Mouse (Mus musculus): ENCODE measurements around the gene Tmem25. TPM values are rescaled to one million over a fixed set of nuclear protein-coding genes. Genes with fewer than 3 reads are reported as not detected.

Tmem25 gene
- polyA plus RNA-seq, 1 experiment from 2014 or later = 5.6 TPM

GRCm38 (mm10) chr9:44767101-44768028, 31.7 kb downstream of the Tmem25 start, which contains the start of the genes Arcn1 and Ift46:
Gene Arcn1, minus strand, starts transcription at chr9:44767845.
Gene Ift46, plus strand, starts transcription at chr9:44767908.
- ATAC-seq = peak; percentile 92
- peaks cover 24% of the 10 kb centered on the region for H3K4me1 ChIP-seq (ENCODE audit: insufficient read depth)

GRCm38 (mm10) chr9:44760873-44761272, 38.2 kb downstream of the Tmem25 start:
- WGBS (ENCODE audit: insufficient replicate concordance) = 46% methylated on average over 2 of the region's 2 CpGs
- H3K4me1 ChIP-seq (ENCODE audit: insufficient read depth) = peaks cover 23% of the 10 kb centered on the region
- H3K4me2 ChIP-seq (ENCODE audit: low read depth, low read length) = no peak overlapping the region
- no peaks in the 10 kb centered on the region for H3K27me3 ChIP-seq (ENCODE audit: insufficient read depth, low read length)
- ATAC-seq = no peak
- H3K9me3 ChIP-seq (ENCODE audit: low read length) = no peaks in the 10 kb centered on the region
- H3K4me3 ChIP-seq (ENCODE audit: low read depth, low read length) = no peak overlapping the region
- no peak for DNase-seq
- H3K27ac ChIP-seq (ENCODE audit: low read depth) = no peak overlapping the region
- no peak for TF ChIP-seq EP300 (IDR thresholded peaks at IDR 0.05; ENCODE audit: low read depth)
- no peak for TF ChIP-seq CTCF (IDR thresholded peaks at IDR 0.05; ENCODE audit: low read depth)
- no peak overlapping the region for H3K9ac ChIP-seq (replicated peaks)
- H3K36me3 ChIP-seq (replicated peaks; ENCODE audit: insufficient read depth, low read length) = peaks cover 31% of the 10 kb centered on the region

More at GRCm38 (mm10) chr9:44767101-44768028, 31.7 kb downstream of the Tmem25 start, which contains the start of the genes Arcn1 and Ift46:
- no peak; the same call in 1 of the 2 replicates for TF ChIP-seq CTCF (IDR thresholded peaks at IDR 0.05; ENCODE audit: low read depth)
- Histone ChIP-seq H3K4me3 (ENCODE audit: low read depth, low read length) (peak within 1 kb of the TSS; percentile 98), H3K36me3 (replicated peaks; ENCODE audit: insufficient read depth, low read length) (no peaks in the 10 kb centered on the region), H3K4me2 (ENCODE audit: low read depth, low read length) (peak within 1 kb of the TSS; percentile 79), H3K9me3 (ENCODE audit: low read length) (no peaks in the 10 kb centered on the region), H3K27ac (ENCODE audit: low read depth) (peak within 1 kb of the TSS; percentile 98), H3K27me3 (ENCODE audit: insufficient read depth, low read length) (no peaks in the 10 kb centered on the region), H3K9ac (replicated peaks) (peak within 1 kb of the TSS; percentile 98)
- WGBS (ENCODE audit: insufficient replicate concordance) = 1% methylated on average over 79 of the region's 82 CpGs
- DNase-seq = peak; percentile 94

- no peak overlapping the region for H3K4me2 ChIP-seq (ENCODE audit: low read depth, low read length)
- DNase-seq = no peak
- H3K27ac ChIP-seq (ENCODE audit: low read depth) = no peak overlapping the region
- peaks cover 84% of the 10 kb centered on the region for H3K36me3 ChIP-seq (replicated peaks; ENCODE audit: insufficient read depth, low read length)
- no peaks in the 10 kb centered on the region for H3K4me1 ChIP-seq (ENCODE audit: insufficient read depth)
- H3K9me3 ChIP-seq (ENCODE audit: low read length) = no peaks in the 10 kb centered on the region
- 0 out of 2 replicates have a peak, but pooled peaks have one; percentile 8 for TF ChIP-seq CTCF (IDR thresholded peaks at IDR 0.05; ENCODE audit: low read depth)
- no peak for TF ChIP-seq EP300 (IDR thresholded peaks at IDR 0.05; ENCODE audit: low read depth)
- ATAC-seq = no peak
- no peak overlapping the region for H3K4me3 ChIP-seq (ENCODE audit: low read depth, low read length)
- no peaks in the 10 kb centered on the region for H3K27me3 ChIP-seq (ENCODE audit: insufficient read depth, low read length)
- no peak overlapping the region for H3K9ac ChIP-seq (replicated peaks)
- WGBS (ENCODE audit: insufficient replicate concordance) = 92% methylated on average over 7 of the region's 7 CpGs
Measured at GRCm38 (mm10) chr9:44748473-44748872, 50.6 kb downstream of the Tmem25 start.

DNA sequence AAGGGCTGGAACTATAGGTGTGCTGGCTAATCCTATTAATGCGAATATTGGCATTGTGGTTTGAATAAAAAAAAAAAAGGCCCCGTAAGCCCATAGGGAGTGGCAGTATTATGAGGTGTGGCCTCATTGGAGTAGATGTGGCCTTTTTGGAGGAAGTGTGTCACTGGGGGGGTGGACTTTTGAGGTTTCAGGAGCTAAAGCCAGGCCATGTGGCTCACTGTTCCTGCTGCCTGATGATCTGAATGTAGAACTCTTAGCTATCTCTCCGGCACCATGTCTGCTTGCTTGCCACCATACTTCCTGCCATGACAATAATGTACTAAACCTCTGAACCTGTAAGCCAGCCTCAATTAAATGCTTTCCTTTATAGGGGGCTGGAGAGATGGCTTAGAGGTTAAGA, 51.8 kb downstream of the Tmem25 start:
- no peak overlapping the region for H3K9ac ChIP-seq (replicated peaks)
- no peak for DNase-seq
- H3K9me3 ChIP-seq (ENCODE audit: low read length) = no peaks in the 10 kb centered on the region
- no peak overlapping the region for H3K4me3 ChIP-seq (ENCODE audit: low read depth, low read length)
- no peaks in the 10 kb centered on the region for H3K4me1 ChIP-seq (ENCODE audit: insufficient read depth)
- peaks cover 76% of the 10 kb centered on the region for H3K36me3 ChIP-seq (replicated peaks; ENCODE audit: insufficient read depth, low read length)
- TF ChIP-seq EP300 (IDR thresholded peaks at IDR 0.05; ENCODE audit: low read depth) = no peak
- no peak for TF ChIP-seq CTCF (IDR thresholded peaks at IDR 0.05; ENCODE audit: low read depth)
- ATAC-seq = no peak
- WGBS (ENCODE audit: insufficient replicate concordance) = 88% methylated on average over 3 of the region's 3 CpGs
- no peak overlapping the region for H3K4me2 ChIP-seq (ENCODE audit: low read depth, low read length)
- no peak overlapping the region for H3K27ac ChIP-seq (ENCODE audit: low read depth)
- no peaks in the 10 kb centered on the region for H3K27me3 ChIP-seq (ENCODE audit: insufficient read depth, low read length)

DNA sequence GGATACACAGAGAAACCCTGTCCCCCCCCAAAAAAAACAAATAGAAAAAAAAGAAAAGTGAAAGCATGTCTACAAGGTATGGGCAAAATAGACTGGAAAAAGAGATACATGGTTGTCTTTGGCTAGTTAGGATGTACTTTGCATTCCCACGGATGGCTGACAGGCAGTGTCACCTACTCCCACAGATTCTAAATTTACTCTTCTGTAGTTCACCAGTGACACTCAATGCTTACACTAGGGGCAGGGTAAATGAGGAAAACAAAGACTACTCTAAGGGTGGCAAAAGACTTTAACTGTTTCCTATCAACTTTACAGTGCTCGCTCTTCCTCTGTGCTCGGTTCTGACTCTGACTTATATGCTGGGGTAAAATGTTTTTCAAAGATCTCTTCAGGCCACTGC, 52.4 kb downstream of the Tmem25 start:
- 76% methylated on average over 3 of the region's 3 CpGs for WGBS (ENCODE audit: insufficient replicate concordance)
- no peak for ATAC-seq
- no peak overlapping the region for H3K4me2 ChIP-seq (ENCODE audit: low read depth, low read length)
- H3K4me1 ChIP-seq (ENCODE audit: insufficient read depth) = no peaks in the 10 kb centered on the region
- H3K9me3 ChIP-seq (ENCODE audit: low read length) = no peaks in the 10 kb centered on the region
- no peaks in the 10 kb centered on the region for H3K27me3 ChIP-seq (ENCODE audit: insufficient read depth, low read length)
- no peak overlapping the region for H3K27ac ChIP-seq (ENCODE audit: low read depth)
- no peak for DNase-seq
- no peak overlapping the region for H3K4me3 ChIP-seq (ENCODE audit: low read depth, low read length)
- H3K9ac ChIP-seq (replicated peaks) = no peak overlapping the region
- peaks cover 70% of the 10 kb centered on the region for H3K36me3 ChIP-seq (replicated peaks; ENCODE audit: insufficient read depth, low read length)
- TF ChIP-seq EP300 (IDR thresholded peaks at IDR 0.05; ENCODE audit: low read depth) (no peak), CTCF (IDR thresholded peaks at IDR 0.05; ENCODE audit: low read depth) (no peak)

DNA sequence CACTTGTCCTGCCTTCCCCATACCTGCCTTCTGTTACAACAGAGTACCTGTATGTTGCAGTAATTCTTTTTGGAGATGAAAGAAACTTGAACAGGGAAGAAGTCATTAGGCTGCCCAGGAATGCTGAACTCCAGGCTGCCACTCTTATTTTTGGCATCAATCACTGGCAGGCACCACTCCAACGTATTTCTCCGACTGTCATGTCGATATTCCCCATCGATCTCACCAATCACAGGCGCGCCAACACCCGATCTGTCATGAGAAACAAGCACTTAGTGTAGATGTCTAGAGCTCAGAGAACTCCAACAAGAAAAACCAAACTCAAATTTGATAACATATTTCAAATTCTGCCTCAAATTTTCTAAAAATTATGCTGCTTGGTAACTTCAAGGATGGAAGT, 53.7 kb downstream of the Tmem25 start:
- no peak for TF ChIP-seq CTCF (IDR thresholded peaks at IDR 0.05; ENCODE audit: low read depth)
- TF ChIP-seq EP300 (IDR thresholded peaks at IDR 0.05; ENCODE audit: low read depth) = no peak
- no peaks in the 10 kb centered on the region for H3K4me1 ChIP-seq (ENCODE audit: insufficient read depth)
- no peaks in the 10 kb centered on the region for H3K27me3 ChIP-seq (ENCODE audit: insufficient read depth, low read length)
- no peak for ATAC-seq
- no peak overlapping the region for H3K27ac ChIP-seq (ENCODE audit: low read depth)
- H3K9me3 ChIP-seq (ENCODE audit: low read length) = no peaks in the 10 kb centered on the region
- H3K36me3 ChIP-seq (replicated peaks; ENCODE audit: insufficient read depth, low read length) = peaks cover 61% of the 10 kb centered on the region
- DNase-seq = no peak
- 87% methylated on average over 7 of the region's 7 CpGs for WGBS (ENCODE audit: insufficient replicate concordance)
- H3K9ac ChIP-seq (replicated peaks) = no peak overlapping the region
- H3K4me2 ChIP-seq (ENCODE audit: low read depth, low read length) = no peak overlapping the region
- no peak overlapping the region for H3K4me3 ChIP-seq (ENCODE audit: low read depth, low read length)

Other genes with a start within 250 kb of the Tmem25 start
- gene Cxcr5, start 237.4 kb downstream of the Tmem25 start, polyA plus RNA-seq (2015; fragmentation: Nextera tagmentation; extraction: Ambion mirVana) = 0.32 and 0.55 TPM in 2 replicates
- gene Ddx6, start 194.4 kb downstream of the Tmem25 start, polyA plus RNA-seq (2015; fragmentation: Nextera tagmentation; extraction: Ambion mirVana) = 5.3 and 6.3 TPM in 2 replicates
- 0.94 and 1.4 TPM in 2 replicates for gene Treh, start 126.1 kb downstream of the Tmem25 start, polyA plus RNA-seq (2015; fragmentation: Nextera tagmentation; extraction: Ambion mirVana)
- gene Phldb1, start 64.1 kb downstream of the Tmem25 start, polyA plus RNA-seq (2015; fragmentation: Nextera tagmentation; extraction: Ambion mirVana) = 1.5 and 2.2 TPM in 2 replicates
- 53.5 and 58.4 TPM in 2 replicates for gene Arcn1, start 31.5 kb downstream of the Tmem25 start, polyA plus RNA-seq (2015; fragmentation: Nextera tagmentation; extraction: Ambion mirVana)
- gene Ift46, start 31.4 kb downstream of the Tmem25 start, polyA plus RNA-seq (2015; fragmentation: Nextera tagmentation; extraction: Ambion mirVana) = 23.6 and 24.5 TPM in 2 replicates
- 588 and 688 TPM in 2 replicates for gene Ttc36, start 3.8 kb upstream of the Tmem25 start, polyA plus RNA-seq (2015; fragmentation: Nextera tagmentation; extraction: Ambion mirVana)
- gene Kmt2a, start 82.0 kb upstream of the Tmem25 start, polyA plus RNA-seq (2015; fragmentation: Nextera tagmentation; extraction: Ambion mirVana) = 1.8 and 2.2 TPM in 2 replicates
- gene Atp5l, start 121.4 kb upstream of the Tmem25 start, polyA plus RNA-seq (2015; fragmentation: Nextera tagmentation; extraction: Ambion mirVana) = 764 and 787 TPM in 2 replicates
- gene Ube4a, start 166.3 kb upstream of the Tmem25 start, polyA plus RNA-seq (2015; fragmentation: Nextera tagmentation; extraction: Ambion mirVana) = 7.5 and 7.9 TPM in 2 replicates
- gene Cd3g, start 181.1 kb upstream of the Tmem25 start, polyA plus RNA-seq (2015; fragmentation: Nextera tagmentation; extraction: Ambion mirVana) = 1.8 and 2.2 TPM in 2 replicates
- 0.17 and 0.46 TPM in 2 replicates for gene Cd3d, start 182.5 kb upstream of the Tmem25 start, polyA plus RNA-seq (2015; fragmentation: Nextera tagmentation; extraction: Ambion mirVana)
- gene Cd3e, start 210.3 kb upstream of the Tmem25 start, polyA plus RNA-seq (2015; fragmentation: Nextera tagmentation; extraction: Ambion mirVana) = not detected in 2 replicates
- 13.7 and 15.7 TPM in 2 replicates for gene Mpzl2, start 240.5 kb upstream of the Tmem25 start, polyA plus RNA-seq (2015; fragmentation: Nextera tagmentation; extraction: Ambion mirVana)